Mouse (Mus musculus): ENCODE results near the gene Mypop.

DNA sequence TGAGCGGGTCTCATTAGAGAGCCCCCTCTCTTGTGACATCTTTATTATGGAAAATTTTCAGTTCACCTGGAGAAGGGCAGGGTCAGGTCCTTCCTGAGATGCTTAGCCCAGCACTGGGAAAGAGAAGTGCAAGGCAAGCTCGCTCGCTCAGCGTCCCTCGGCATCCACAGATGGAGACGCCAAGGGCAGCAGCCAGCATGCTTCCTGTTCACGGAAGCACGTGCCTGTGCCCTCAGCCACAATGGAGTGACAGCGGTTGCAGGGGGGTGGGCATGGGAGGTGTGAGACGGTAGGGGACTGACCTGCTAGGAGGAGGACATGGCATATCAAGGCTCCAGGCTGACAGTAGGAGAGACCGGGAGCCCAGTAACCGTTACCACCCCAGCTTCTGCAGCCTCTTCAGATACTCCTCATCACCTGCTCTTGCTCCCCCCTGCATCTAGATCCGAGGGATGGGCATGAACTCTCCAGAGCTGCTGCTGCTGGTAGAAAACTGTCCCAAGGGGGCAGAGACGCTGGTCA, 57.0 kb downstream of the Mypop start:
- TF ChIP-seq CTCF (conservative IDR thresholded peaks at IDR 0.05; ENCODE audit: low read length) = no peak
- no peak for TF ChIP-seq POU5F1 (IDR thresholded peaks at IDR 0.05; ENCODE audit: borderline replicate concordance, low read length)
- no peak for TF ChIP-seq NANOG (IDR thresholded peaks at IDR 0.05; ENCODE audit: borderline replicate concordance, low read length)

Measured in E14TG2a.4 (cell line).